Mouse (Mus musculus) thymus, postnatal 10 days (tissue): Measurements from ENCODE around the gene Agbl5.

Experiments
- DNase-seq, 2 experiments: peaks; one replicate each; pipeline ENCODE4 v3.0.0; 2021; ENCODE audit warnings: low spot score in 2 of 2

Gene Agbl5

GRCm38 (mm10) chr5:30950922-30951321 lies 62.4 kb downstream of the Agbl5 start:
- DNase-seq: no peak

GRCm38 (mm10) chr5:30951706-30952105 lies 63.2 kb downstream of the Agbl5 start:
- no peak for DNase-seq

- DNase-seq: no peak
Measured at GRCm38 (mm10) chr5:30952551-30952950, 64.1 kb downstream of the Agbl5 start.

- no peak for DNase-seq
Measured at GRCm38 (mm10) chr5:30954065-30954464, 65.6 kb downstream of the Agbl5 start.

- DNase-seq: no peak
Measured at GRCm38 (mm10) chr5:30954556-30954955, 66.1 kb downstream of the Agbl5 start.

- DNase-seq: no peak
Measured at GRCm38 (mm10) chr5:30955751-30956150, 67.3 kb downstream of the Agbl5 start.
